Mouse (Mus musculus): Measurements from ENCODE around the gene Gm16223.

Gm16223 gene

DNA sequence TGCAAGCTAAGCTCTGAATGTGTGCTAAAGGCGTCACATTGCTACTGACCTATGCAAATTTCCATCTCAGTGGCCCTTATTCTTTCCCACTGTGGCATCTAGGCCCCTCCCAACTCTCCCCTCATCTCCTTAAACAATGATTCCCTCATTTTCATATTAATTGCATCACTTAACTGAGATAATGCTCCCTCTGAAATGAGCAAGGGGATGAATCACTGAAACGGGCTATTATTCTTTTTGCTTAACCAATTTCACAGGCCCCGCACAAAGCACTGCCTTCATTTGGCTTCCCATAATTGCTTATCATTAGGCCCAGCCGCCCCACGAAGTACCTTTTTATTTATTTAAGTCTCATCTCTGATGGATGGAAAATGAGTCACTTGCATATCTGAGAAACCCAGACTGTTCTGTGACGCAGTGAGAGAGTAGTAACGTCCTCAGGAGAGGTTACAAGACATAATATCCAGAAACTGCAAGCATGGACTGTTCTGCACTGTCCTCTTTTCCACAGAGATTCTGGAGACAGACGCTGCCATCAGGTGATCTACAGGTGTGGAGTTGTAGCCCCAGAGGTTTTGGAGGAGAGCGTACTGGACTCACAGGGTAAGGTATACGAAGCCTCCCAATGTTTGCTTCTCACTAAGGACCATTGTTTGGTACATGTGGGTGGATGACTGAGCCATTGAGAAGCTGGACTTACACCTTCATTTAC is at the start of gene Gm16223:
Gene Gm16223 (plus strand): TSS at position 485 of the 712 bp plus-strand sequence.
- no peak for DNase-seq (ENCODE audit: low read depth, low spot score)

DNA sequence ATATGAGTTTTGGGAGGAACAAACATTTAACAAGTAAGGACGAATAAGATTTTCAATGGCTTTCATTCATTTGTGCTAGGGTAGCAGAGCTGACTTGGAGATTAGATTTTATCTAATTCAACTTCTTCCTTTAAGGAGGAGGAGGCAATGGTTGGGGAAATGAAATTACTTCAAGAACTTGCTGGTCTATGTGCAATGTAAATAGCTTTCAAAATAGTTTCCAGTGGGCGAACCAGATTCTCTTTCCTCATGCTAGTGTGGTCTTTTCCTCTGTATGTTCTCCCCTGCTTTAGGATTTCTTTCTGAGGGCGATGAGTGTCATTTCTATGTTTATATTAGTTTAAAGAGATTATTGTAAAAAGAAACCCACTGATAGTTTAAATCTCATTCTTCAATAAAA is 45.7 kb upstream of the Gm16223 start:
- DNase-seq (ENCODE audit: low read depth, low spot score), result no peak

DNA sequence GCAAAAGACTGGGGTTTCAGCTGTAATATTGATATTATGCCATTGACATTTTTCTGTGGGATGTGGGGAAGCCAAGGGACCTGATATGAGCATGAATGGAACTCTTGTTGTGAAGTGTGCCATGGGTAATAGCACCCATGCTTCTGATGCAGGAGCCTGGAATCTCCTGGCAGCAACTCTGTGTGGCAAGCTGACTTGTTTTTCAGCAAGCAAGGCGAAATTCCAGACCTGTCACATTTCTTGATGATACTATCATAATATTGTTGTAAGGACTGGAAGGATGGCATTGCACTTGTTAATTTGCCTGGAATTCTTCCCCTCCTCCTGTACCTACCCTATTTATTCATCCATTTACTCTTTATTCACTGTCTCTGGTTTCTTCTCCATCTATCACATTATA is 44.2 kb upstream of the Gm16223 start:
- no peak for DNase-seq (ENCODE audit: low read depth, low spot score)

DNA sequence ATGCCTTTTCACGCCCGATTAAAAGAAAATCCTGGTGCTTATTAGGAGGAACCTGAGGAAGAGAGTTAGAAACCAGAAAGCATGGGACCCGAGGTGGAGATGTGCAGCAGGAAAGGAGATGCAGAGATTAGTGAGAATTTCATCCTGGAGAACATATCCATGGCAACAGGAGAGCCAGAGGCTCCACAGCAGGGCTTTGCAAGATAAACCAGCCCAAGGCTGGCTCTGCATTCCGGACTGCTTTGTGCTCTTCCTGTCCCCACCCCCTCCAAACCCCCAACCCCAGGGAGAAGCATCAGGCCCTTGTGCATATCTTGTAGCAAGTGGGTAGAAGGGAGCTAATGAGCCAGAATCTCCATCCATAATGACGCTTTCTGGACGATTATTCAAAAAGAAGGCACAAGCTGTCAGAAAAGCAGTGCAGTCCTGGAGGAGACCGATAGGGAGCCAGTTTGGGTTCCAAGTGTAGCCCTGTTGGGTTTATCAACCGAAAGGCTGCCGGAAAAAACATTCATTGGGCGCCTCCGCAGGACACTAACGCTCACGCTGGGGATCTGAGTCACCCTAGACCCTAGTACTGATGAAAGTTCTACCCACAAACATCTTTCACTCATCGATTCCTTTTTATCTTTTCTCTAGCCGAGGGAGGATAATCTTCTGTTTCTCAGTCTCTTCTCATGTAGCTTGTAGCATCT is 31.2 kb upstream of the Gm16223 start:
- no peak for DNase-seq (ENCODE audit: low read depth, low spot score)

DNA sequence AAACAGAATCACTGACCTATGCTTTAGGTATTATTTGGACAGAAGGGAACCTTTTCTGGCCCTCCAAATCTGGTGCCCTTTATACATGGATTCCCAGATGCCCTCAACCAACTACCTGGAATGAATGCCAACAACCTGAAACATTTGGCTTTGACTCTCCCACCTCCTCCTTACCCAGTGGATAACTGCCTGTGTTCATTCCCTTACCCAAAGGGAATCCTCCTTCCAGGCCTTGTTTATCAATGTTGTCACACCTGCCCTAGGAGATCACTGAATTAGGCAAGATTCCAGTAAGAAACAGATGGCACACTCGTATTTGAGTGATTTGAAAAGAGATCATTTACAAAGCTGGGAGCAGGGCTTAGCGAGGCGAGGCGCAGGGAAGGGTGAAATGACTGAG is 13.1 kb upstream of the Gm16223 start:
- no peak for DNase-seq (ENCODE audit: low read depth, low spot score)

DNA sequence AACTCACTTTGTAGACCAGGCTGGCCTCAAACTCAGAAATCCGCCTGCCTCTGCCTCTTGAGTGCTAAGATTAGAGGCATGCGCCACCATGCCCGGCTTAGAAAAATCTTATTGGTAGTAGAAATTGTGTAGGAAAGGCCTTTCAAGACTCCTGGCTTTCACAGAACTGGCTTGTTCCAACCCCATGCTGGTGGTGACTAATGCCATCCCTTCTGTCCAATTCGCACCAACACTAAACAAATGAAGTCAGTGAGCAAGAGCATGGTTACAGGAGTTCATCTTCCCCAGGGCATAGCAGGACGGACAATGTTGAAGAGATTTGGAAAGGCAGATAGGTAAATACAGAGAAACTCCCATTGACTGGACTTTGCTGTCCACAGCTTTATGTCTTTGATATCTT is 12.6 kb upstream of the Gm16223 start:
- DNase-seq (ENCODE audit: low read depth, low spot score), result no peak

DNA sequence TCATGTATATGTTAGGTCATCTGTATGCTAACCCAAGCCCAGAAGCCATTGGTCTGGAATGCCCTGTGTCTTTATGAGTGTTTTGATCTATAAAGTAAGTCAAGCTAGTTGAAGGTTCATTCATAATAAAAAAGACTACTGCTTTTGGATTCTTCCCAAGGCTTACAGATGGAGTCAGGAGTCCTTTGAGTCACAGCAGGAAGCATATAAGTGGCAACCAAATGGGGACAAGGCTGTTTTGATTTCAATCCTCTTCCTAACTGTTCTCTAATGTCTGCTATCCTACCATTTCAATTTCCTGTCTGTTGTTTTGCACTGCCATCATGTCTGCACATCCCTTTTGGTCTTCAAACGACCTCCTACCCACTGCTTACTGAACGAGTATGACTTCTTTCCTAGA is 2.7 kb upstream of the Gm16223 start:
- no peak for DNase-seq (ENCODE audit: low read depth, low spot score)

DNA sequence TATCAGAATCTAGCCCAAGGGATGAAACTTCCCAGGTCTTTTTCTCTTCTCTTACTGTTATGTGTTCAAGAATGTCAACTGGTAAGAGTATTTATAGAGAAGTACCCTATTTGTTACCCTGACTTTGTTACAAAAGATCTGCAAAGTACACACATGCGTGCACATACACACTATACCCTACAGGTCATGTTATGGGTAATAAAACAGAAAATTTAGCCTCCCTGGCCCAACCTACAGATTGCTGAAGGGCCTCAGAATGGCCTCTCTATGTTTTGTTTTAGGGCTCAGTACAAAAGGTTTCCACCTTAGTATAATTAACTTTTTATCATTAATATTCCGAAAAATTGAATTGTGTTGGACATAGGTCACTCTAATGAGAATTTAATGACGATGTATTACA is 685 bp upstream of the Gm16223 start:
- DNase-seq (ENCODE audit: low read depth, low spot score), result no peak

DNA sequence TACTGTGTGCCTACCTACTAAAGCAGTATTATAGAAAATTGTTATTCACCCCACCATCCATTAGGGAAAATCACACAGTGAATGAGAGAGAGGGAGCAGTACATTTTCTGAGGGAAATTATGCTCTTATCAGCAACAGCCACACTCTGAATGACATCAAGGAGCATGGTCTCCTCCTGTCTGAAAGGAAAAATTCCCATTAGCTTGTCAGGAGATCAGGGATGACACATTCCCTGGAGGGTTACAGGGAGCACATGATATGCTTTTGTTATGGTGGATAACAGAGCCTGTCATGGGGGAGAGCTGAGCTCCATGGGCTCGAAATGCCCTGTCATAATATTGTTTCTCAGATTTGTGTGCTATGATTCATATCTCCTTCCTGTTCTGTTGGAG is 424 bp downstream of the Gm16223 start:
- no peak for DNase-seq (ENCODE audit: low read depth, low spot score)

DNA sequence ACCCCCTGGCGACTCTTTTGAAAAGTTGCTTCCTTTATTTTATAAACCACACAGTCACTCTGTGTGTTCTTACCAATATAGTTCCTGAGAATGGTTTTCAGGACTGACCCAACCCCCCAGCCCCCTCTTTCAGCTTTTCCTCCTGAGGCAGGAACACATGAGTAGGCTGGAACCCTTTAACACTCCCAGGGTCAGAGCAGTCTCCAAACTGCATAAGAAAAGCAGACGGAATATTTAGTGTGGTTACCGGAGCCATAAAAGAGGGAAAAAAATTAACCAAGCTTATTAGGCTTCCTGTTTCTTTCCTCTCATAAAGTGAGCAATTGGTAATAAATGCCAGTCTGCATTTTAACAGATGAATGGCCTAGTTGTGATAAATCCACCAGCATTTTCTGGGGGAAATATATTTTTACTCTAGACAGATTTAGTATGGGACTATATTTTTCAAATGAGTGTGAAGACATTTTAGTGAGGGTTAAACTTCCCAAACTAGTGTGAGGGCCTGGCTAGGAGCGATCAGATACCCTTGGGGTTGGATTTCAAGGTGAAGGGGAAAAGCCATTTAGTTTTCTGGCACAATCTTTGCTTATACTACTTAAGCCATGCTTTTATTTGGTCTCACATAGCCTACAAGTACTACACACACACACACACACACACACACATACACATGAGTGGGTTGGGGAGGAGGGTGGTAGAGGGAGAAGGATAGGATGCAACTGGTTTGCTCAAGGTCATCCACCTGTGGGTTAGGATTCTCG is 49.0 kb downstream of the Gm16223 start:
- no peak for DNase-seq (ENCODE audit: low read depth, low spot score)

DNA sequence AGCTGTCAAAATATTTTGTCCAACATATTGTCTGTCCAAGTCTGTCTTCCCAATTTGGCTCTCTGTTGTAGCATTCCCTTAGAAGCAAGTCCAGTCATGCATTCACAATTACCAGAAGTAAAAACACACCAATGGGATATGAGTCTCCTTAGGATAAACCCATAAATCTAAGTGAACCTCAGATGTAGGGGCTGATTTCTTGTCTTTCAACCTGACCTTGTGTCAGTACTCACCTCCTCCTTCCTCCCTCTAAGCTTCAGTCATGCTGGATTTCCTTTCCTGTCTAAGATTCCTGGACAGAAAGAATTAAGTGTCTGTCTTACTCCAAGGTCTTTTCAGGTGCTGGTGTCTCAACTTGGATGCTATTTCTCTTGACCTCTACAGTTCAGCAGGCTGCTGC is 57.8 kb downstream of the Gm16223 start:
- DNase-seq (ENCODE audit: low read depth, low spot score), result no peak

DNA sequence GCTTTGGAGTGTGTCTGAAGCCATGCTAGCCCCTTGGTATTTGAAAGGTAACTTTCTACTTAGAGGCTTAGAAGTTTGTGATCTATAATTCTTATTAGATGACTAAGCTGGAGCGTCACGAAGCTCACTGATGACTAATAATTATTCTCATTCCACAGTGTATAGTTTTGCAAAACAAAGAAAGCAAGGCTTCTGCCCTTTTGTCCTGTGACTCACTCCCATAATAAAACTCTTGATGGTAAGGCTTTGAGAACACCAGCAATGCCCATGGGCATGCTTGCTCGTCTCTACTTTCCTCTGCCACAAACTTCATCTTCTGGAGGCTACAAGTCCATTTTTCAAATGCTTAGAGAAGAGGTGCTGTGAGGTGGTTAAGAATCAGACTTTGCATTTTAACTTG is 87.9 kb downstream of the Gm16223 start:
- DNase-seq (ENCODE audit: low read depth, low spot score), result no peak

DNA sequence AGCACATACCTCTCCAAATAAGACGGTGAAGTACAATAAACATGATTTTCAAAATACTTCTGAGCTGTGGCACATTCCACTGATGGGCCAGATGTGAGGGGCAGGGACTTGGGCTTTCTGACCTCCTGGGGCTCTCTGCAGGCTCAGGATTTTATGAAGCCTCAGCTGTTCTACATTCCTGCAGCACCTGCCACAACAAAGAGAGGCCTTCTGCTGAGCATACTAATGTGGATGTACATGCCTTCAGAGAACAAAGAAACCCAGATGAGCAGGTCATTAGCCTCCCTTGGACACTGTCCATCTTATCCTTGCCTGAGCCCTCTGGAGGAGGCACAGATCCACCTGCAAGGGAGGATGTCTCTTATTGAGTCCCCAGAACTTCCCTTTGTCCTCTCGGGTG is 97.0 kb downstream of the Gm16223 start:
- DNase-seq (ENCODE audit: low read depth, low spot score), result no peak

DNA sequence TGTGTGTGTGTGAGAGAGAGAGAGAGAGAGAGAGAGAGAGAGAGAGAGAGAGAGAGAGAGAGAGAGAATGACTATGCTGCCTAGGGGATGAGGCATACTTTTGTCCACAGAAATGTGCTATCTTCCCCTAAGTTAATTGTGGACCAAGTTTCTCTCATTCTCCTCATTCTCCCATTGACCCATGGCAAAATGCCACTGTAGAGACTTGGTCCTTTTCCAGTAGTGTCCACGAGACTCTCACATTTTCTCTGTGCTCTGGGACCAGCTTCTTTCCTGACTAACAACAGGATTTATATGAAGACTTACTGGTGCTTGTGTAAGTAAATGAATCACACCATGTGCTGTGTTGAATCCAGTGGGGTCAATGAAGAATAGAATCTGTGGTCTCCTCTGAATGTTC is 98.6 kb downstream of the Gm16223 start:
- DNase-seq (ENCODE audit: low read depth, low spot score), result no peak

DNA sequence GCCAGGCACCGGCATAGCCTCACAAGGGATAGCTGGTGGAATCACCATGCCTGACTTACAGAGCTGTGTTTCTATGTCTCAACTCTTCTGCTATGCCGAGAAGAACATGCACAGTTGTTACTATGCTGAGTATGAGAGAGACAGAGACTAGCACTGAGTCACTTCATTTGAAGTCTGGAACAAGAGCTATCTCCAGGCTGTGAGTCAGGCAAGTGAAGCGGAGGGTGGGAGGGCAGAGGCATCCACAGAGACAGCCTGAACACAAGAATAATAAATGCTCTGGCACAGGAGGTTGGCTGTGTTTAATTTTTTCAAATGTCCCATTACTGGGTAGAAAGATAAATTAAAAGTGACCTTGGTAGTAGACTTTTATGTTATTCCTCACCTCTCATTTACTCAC is 100.3 kb downstream of the Gm16223 start:
- no peak for DNase-seq (ENCODE audit: low read depth, low spot score)

DNA sequence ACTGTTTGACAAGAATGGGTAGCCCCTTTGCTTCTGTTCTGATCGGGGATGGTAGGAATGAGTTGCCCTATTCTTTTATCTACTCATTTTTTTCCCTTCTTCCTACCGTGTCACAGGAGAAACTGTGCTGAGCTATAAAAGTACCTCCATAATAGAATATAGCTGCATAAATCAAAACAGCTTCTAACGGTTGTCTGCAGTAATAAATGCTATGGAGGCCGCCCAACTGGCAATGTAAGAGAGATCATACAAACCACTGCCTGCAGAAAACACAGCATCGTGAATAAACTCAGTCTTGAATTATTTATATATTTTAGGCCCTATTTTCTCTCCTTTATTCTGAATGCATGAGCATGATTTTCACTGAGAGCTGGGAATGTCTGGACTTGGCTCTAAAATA is 101.0 kb downstream of the Gm16223 start:
- DNase-seq (ENCODE audit: low read depth, low spot score), result no peak

DNA sequence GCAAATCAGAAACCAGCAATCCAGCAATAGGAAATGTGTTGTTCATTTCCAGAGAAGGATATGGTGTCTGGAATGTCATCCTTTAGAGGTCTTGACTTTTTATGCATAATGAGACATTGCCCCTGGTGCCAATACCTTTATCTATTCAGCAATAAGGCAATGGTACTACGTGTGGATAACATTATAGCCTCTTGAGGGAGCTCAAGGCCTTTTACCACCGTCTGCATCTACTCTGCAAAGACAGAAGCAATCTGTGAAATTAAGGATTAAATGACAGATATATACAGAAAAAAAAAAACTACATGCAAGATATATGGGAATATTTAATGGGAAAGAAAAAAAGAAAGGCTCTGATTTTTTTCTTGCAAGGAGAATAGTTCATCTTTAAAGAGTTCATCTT is 106.3 kb downstream of the Gm16223 start:
- no peak for DNase-seq (ENCODE audit: low read depth, low spot score)

DNA sequence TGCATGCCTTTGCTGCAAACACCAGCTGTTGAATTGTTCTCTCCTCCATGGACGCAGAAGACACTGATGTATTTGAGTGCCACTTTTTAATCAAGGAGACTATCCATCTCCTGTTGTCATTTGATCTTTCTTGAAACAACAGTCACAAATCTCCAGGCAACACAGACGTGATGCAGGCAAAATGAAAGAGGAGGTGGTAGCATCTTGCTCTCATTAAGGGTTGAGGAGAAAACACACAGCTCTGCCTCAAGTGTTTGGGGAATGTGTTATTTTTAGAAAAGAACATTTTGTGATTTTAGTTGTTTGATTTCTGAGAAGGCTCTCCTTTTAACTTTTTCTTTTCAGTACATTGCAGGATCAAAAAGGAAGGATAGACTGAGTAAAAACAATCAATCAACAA is 107.7 kb downstream of the Gm16223 start:
- no peak for DNase-seq (ENCODE audit: low read depth, low spot score)

DNA sequence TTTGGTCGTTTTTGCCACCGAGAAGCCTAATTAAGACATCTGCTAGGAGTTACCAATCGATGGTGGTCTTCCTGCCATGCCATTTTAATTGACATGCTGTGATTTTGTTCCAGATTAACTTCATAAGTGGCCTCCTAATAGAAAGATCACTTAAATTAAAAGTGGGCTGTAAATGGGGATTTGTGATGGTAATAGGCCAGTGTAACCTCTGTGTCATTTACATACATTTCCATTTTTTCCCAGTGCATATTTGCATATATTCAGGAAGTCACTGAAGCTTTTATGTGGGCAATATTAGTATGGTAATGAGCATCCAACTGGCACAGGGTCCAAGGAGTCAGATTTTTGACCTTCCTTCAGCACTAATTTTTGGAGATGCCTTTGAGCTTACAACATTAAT is 130.7 kb downstream of the Gm16223 start:
- no peak for DNase-seq (ENCODE audit: low read depth, low spot score)

DNA sequence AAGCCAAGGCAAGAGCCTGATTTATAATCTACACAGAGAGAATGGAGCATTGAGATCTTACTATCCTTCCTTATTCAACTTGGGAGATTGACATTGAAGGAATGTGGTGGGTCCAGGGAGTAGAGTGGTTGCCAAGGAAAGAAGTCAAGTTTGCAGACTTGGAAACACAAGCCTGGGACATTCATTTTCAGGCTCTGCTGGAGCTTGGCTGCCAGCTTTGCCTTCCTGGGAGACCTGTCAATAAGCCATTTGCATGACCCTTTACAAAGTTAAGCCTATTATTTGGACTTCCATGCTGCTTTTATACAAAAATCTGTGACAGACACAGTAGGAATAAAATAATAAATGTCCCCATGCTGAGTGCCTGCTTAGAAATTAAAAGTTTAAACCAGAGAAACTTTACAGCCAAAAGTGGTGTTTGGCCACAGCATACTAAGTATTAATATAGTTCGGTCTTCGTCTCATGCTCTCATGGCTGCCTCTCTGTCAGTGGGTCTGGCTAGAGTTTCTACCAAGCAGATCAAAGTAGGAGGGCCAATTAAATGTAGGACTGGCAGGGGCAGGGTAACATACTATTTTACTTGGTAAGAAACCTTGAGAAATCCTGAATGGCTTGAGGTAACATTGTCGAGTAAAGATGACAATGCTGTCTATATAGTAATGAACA is 139.8 kb downstream of the Gm16223 start:
- DNase-seq (ENCODE audit: low read depth, low spot score), result no peak

DNA sequence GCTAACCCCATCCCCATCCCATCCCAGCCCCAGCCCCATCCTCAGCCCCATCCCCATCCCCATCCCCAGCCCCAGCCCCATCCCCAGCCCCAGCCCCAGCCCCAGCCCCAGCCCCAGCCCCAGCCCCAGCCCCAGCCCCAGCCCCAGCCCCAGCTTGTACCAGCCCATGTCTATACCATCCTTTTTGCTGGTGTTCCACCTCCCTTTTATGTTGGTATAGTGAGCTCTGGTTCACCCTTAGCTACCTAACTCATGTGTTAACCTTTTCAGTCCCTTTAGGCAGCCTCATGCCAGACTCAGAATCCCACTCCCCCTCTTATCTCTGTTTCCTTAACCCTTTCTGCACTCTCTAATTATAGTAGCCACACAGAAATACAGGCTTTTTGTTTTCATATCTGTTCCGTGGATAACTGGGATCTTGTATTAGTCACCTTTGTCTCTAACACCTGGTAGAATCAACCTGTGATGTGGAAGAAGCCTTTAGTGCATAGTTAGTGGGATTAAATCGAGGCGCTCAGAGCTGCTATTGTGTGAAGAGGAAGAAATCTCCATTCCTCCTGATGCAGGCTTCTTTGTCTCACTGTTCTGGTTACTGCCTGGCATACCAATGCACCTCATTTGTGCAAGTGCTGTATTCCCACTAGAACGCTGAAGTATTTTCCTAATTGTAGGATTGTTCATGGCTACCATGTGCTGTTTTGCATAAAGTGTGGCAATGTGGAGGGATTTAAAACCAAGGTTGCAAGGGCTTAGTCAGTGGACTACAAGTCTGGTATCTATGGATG is 144.0 kb downstream of the Gm16223 start:
- DNase-seq (ENCODE audit: low read depth, low spot score), result no peak

DNA sequence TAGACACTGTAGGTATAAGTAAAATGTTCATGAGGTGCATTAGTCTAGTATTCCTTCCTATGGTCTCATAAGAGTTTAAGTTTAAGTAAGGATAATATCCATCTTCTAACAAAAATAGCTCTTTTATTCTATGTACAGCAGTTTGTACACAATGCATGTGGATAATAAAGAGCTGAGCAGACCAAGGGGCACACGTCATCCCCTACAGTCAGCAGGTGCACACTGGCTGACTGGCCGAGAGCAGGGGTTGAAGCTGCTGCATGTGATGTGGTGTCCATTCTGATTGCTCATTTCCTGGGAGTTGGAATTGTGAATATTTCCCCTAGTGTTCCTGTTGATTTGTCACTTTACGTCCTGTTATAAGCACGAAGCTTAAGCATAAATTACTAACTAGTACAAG is 144.6 kb downstream of the Gm16223 start:
- DNase-seq (ENCODE audit: low read depth, low spot score), result no peak
